Mouse (Mus musculus) limb, embryonic 12.5 days (tissue): ENCODE results near the gene Ldb2. TPM values are rescaled to one million over a fixed set of nuclear protein-coding genes. Genes with fewer than 3 reads are reported as not detected.

ENCODE experiments used
- ATAC-seq: fragments of 200-750 bp; cut with Nextera tagmentation; 2 replicates; pipeline ENCODE4 v1.8.0; 2017; ENCODE audit warnings: low read depth, moderate TSS enrichment; ENCODE audit not compliant: insufficient number of reproducible peaks, insufficient read depth, low FRiP score, low TSS enrichment
- H3K27ac ChIP-seq: fragments of 300-500 bp; sonication (generic); 2 replicates; pipeline ENCODE4 v1.5.1; 2016; ENCODE audit warnings: mild to moderate bottlenecking, moderate library complexity
- H3K27me3 ChIP-seq: fragments of 300-500 bp; sonication (generic); 2 replicates; pipeline ENCODE4 v1.6.1; 2016; ENCODE audit warnings: mild to moderate bottlenecking, moderate library complexity
- H3K36me3 ChIP-seq: fragments of 300-500 bp; sonication (generic); 2 replicates; pipeline ENCODE4 v1.6.1; 2016; ENCODE audit warnings: mild to moderate bottlenecking, moderate library complexity
- H3K4me1 ChIP-seq: fragments of 300-500 bp; sonication (generic); replicated peaks from 2 replicates; pipeline ENCODE4 v1.6.1; 2016
- H3K4me2 ChIP-seq: fragments of 300-500 bp; sonication (generic); 2 replicates; pipeline ENCODE4 v1.6.1; 2016; ENCODE audit warnings: mild to moderate bottlenecking, moderate library complexity
- H3K4me3 ChIP-seq: fragments of 300-500 bp; sonication (generic); replicated peaks from 2 replicates; pipeline ENCODE4 v1.5.1; 2016; ENCODE audit warnings: mild to moderate bottlenecking
- H3K9ac ChIP-seq: fragments of 300-500 bp; sonication (generic); replicated peaks from 2 replicates; pipeline ENCODE4 v1.6.1; 2016; ENCODE audit warnings: mild to moderate bottlenecking, moderate library complexity
- H3K9me3 ChIP-seq: fragments of 300-500 bp; sonication (generic); 2 replicates; pipeline ENCODE4 v1.6.1; 2016; ENCODE audit warnings: mild to moderate bottlenecking, moderate library complexity
- WGBS: fragments of 180-500 bp; shearing (Covaris S2); methylation state at CpG from one replicate; pipeline ENCODE4 v1.1.7; 2016; 5-methylcytosine and 5-hydroxymethylcytosine counted together
- polyA plus RNA-seq: library from polyadenylated mRNA; unstranded; fragments of >200 nt; fragmentation: Nextera tagmentation; extraction: Ambion mirVana; gene quantifications from 2 replicates; pipeline ENCODE4 v1.2.1, GENCODE M21; 2016

Gene Ldb2
- polyA plus RNA-seq, 1 experiment from 2014 or later, result 41.7 TPM

DNA sequence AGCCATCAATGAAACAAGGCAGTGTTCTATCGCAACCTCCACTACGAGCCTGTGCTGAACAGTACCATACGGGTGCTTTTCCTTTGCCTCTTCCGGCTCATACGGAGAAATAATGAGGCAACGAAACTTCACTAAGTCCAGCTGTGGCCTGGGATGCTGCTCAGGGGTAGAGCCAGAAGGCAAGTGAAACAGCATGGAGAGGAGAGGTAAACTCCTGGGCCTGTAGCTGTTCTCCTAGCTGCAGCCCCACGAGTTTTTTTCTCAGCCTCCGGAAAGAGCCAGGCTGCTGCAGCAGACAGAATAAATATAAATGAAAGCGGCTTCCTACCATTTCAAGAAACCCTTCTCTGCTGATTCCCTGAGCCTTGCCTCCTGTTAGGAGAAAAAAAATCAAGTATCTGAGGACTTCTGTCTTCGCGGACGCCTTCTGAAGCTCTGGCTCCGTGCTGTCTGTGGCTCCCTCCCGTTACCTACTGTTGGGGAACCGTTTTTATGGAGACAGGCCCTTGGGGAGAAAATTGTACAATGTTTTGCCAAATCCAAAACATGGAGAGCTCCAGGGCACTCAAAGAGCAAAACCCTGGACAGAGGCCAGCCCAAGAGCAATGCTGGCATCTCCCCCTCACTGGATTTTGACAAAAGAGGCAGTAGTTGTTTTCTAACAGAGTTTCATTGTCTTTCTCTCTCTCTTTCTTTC is 205.8 kb downstream of the Ldb2 start:
- H3K36me3 ChIP-seq, result no peaks in the 10 kb centered on the region
- 28% methylated on average over 15 of the region's 15 CpGs for WGBS
- peaks cover 24% of the 10 kb centered on the region for H3K4me1 ChIP-seq
- peak; percentile 63; the same call in 1 of the 2 replicates for ATAC-seq
- H3K4me2 ChIP-seq, result peak overlapping the region; percentile 20
- H3K9me3 ChIP-seq, result no peaks in the 10 kb centered on the region
- no peaks in the 10 kb centered on the region for H3K27me3 ChIP-seq
- H3K9ac ChIP-seq, result no peak overlapping the region
- peak overlapping the region; percentile 87 for H3K27ac ChIP-seq
- no peak overlapping the region for H3K4me3 ChIP-seq

DNA sequence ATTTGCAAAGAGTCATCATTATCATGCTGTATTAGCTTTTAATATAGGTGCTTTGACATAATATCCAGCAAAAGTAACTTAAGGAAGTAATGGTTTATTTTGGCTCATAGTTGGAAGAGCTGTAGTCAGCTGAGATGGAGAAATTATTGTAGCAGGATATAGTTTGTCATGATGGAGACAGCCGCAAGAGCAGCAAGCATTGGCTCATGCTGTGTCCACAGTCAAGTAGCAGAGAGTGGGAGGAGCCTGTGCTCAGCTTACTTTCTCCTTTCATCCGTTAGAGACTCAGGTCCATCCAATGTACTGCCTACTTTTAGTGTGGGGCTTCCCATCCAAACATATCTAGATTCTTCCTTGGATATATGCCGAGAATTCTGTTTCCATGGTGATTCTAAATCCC is 208.7 kb downstream of the Ldb2 start:
- Histone ChIP-seq H3K27ac (no peak overlapping the region), H3K36me3 (no peaks in the 10 kb centered on the region), H3K9me3 (no peaks in the 10 kb centered on the region), H3K4me3 (no peak overlapping the region), H3K27me3 (no peaks in the 10 kb centered on the region), H3K9ac (no peak overlapping the region), H3K4me1 (peaks cover 42% of the 10 kb centered on the region), H3K4me2 (no peak overlapping the region)
- ATAC-seq, result no peak
- 74% methylated on average over 3 of the region's 3 CpGs for WGBS

DNA sequence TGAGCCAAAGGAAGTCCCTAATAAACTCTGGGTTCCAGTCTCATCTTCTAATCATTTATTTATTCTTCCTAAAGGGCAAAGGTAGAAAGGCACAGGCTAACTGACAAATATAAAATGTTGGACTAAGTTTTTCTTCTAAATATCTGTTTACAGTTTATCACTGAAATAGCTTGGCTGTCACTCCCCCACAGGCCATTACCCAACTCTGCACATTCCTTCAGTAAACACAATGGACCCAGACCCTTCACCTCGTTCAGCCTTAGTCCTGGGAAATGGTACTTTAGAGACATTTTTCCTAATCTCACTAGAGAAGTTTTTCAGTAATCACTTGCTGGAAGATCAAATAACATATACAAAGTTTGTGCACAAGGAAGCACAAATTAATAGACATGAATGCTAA is 210.2 kb downstream of the Ldb2 start:
- no peaks in the 10 kb centered on the region for H3K36me3 ChIP-seq
- peaks cover 39% of the 10 kb centered on the region for H3K4me1 ChIP-seq
- no peaks in the 10 kb centered on the region for H3K27me3 ChIP-seq
- H3K9me3 ChIP-seq, result no peaks in the 10 kb centered on the region
- H3K9ac ChIP-seq, result no peak overlapping the region
- no peak for ATAC-seq
- WGBS, result 20% methylated on average over 1 of the region's 1 CpGs
- no peak overlapping the region for H3K27ac ChIP-seq
- no peak overlapping the region for H3K4me2 ChIP-seq
- no peak overlapping the region for H3K4me3 ChIP-seq

DNA sequence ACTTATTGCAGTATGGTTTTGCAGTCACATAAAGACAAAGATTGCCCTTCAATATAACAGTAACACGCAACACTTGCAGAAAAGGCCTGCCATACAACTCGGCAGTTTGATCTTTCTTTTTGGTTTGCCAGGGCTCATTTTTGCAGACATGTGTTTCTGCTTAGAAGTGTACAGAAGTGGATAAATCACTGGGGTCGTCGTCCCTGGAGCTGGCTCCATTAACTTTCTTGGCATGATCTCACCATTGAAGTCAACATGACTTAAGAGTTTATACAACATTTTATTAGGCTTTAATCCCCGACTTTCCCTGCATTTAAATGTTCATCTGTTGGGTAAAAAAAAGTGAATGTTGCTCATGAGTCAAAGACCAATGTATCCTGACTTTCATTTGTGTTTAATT is 212.9 kb downstream of the Ldb2 start:
- no peaks in the 10 kb centered on the region for H3K9me3 ChIP-seq
- H3K27ac ChIP-seq, result peak overlapping the region; percentile 56
- no peaks in the 10 kb centered on the region for H3K36me3 ChIP-seq
- H3K9ac ChIP-seq, result no peak overlapping the region
- no peak overlapping the region for H3K4me2 ChIP-seq
- H3K4me1 ChIP-seq, result peaks cover 27% of the 10 kb centered on the region
- H3K4me3 ChIP-seq, result no peak overlapping the region
- WGBS, result 14% methylated on average over 5 of the region's 5 CpGs
- no peaks in the 10 kb centered on the region for H3K27me3 ChIP-seq
- peak; percentile 64; the same call in 1 of the 2 replicates for ATAC-seq

DNA sequence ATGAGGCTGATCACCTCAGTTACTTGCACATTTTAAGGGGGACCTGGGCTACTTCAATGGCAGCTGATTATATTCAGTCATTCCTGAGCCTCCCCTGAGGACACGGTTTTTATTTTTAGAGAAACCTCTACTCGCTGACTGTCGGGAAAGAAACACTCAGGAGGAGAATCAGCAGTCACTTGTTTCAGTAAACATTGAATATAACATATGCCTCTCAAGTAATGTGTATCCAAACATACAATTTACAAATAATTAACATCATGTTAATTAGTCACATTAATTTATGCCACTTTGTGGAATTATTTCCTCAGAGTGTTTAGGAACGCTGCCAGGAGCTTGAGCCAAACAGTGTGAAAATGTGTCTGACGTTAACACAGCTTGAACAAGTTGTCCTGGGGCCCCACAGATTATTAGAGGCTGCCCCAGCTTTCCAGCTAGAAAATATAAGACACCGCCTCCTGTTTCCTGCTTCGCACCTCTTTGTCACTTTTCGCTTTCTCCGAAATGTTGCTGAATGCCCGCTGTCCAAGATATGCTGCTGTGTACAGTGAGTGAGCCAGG is 219.5 kb downstream of the Ldb2 start:
- no peaks in the 10 kb centered on the region for H3K9me3 ChIP-seq
- WGBS, result 46% methylated on average over 10 of the region's 10 CpGs
- H3K36me3 ChIP-seq, result no peaks in the 10 kb centered on the region
- H3K4me2 ChIP-seq, result no peak overlapping the region
- H3K27ac ChIP-seq, result 0 out of 2 replicates have a peak overlapping the region, but pooled peaks have one; percentile 19
- peaks cover 20% of the 10 kb centered on the region for H3K4me1 ChIP-seq
- ATAC-seq, result no peak
- H3K9ac ChIP-seq, result no peak overlapping the region
- H3K4me3 ChIP-seq, result no peak overlapping the region
- H3K27me3 ChIP-seq, result no peaks in the 10 kb centered on the region

DNA sequence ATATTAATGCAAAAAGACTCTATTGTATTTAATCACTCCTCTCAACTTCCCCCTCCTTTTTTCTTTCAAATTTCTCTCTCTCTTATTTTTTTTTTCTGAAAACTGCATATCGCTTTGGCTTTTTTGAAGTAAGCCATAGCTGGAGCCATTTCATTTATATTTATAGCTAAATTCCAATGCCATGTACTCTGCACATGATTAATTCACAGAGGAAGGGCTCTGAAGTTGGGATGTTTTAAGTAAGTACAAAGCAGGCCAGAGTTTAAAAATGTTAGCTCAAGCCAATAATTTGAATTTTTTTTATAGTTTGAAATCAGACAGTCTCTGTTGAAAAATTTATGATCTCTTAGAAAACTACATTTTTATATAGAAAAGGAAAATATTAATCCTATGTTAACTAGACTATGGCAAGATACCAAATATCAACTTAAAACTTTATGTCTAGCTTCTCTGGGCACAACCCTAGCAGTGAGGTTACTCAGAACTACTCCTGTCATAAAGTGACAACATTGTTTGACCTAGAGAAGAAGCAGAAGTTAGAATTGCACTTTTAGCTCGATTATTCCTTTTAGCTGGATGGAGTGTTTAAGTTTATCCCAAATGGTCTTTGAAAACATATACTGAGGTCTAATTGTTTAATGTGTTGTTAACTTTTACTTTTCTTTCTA is 222.7 kb downstream of the Ldb2 start:
- H3K4me3 ChIP-seq, result no peak overlapping the region
- WGBS, result 63% methylated on average over 2 of the region's 2 CpGs
- H3K4me1 ChIP-seq, result peaks cover 14% of the 10 kb centered on the region
- no peak overlapping the region for H3K9ac ChIP-seq
- H3K9me3 ChIP-seq, result no peaks in the 10 kb centered on the region
- H3K27ac ChIP-seq, result no peak overlapping the region
- H3K36me3 ChIP-seq, result no peaks in the 10 kb centered on the region
- no peak for ATAC-seq
- H3K4me2 ChIP-seq, result no peak overlapping the region
- H3K27me3 ChIP-seq, result no peaks in the 10 kb centered on the region

DNA sequence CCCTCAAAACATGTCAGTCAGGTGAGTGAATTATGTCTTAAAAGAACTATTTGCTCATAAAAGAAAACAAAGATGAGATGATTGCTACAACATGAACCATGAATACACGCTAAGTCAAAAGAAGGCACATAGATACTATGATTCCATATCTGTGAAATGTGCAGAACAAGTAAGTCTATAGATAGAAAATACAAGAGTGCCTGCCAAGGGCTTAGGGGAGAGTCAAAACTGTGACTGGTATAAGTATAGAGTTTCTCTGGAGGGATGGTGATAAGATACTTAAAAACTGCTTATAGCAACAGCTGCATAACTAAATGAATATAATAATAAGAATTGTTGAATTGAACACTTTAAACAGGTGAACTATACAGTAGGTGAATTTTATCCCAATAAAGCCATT is 224.8 kb downstream of the Ldb2 start:
- no peak for ATAC-seq
- H3K9ac ChIP-seq, result no peak overlapping the region
- no peaks in the 10 kb centered on the region for H3K27me3 ChIP-seq
- H3K36me3 ChIP-seq, result no peaks in the 10 kb centered on the region
- no peaks in the 10 kb centered on the region for H3K9me3 ChIP-seq
- no peak overlapping the region for H3K4me3 ChIP-seq
- no peak overlapping the region for H3K27ac ChIP-seq
- WGBS, result 95% methylated on average over 1 of the region's 1 CpGs
- H3K4me1 ChIP-seq, result peaks cover 3% of the 10 kb centered on the region
- no peak overlapping the region for H3K4me2 ChIP-seq

DNA sequence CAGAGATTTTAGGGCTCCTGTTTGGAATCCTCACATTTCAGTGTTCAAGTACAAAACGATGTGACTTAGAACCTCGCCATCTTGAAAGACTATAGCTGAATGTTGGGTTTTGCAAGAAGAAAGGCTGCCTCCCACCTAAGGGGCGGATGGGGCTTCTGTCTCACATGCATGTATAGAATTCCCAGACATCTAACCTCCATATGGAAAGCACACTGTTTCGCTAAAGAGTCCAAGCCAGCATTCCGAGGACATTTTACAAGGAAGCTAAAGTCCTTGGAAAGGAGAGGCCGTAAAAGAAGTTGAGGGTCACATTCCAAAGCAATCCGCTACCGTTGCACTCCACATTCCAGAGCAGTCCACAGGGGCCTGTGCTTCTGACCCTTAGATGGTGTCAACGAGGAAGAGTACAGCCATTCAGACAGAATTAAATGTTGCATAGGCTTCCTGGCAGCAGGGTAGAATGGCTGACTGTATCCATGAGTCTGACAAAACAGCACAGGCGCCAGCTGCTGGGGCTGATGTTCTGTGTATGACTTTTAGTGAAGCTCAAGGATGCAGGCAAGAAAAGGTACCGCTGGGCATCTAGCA is 245.6 kb downstream of the Ldb2 start:
- Histone ChIP-seq H3K27me3 (no peaks in the 10 kb centered on the region), H3K27ac (peak overlapping the region; percentile 20; the same call in 1 of the 2 replicates)
- ATAC-seq, result peak; percentile 75

DNA sequence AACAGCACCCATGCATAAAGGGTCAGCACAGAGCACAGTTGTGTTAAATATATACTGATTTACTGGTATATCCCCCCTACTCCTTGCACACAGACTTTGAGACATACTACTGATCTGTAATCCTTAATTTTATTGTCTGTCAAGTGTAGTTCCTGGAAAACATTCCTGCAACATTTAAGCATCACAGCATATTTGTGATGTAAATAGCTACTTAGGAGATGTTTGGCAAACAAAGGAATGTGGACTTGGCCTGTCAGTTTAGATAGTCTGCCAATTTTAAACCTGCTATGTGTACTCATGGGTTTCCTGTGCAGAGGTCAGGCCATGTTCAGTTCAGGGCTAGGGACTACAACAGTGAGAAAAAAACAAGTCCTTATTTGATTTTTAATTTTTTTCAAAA is 246.3 kb downstream of the Ldb2 start:
- no peak overlapping the region for H3K4me2 ChIP-seq
- H3K27ac ChIP-seq, result no peak overlapping the region
- no peaks in the 10 kb centered on the region for H3K9me3 ChIP-seq
- ATAC-seq, result no peak
- no peaks in the 10 kb centered on the region for H3K36me3 ChIP-seq
- no peak overlapping the region for H3K4me3 ChIP-seq
- H3K4me1 ChIP-seq, result peaks cover 18% of the 10 kb centered on the region
- no peaks in the 10 kb centered on the region for H3K27me3 ChIP-seq
- H3K9ac ChIP-seq, result no peak overlapping the region

More for the DNA sequence above, 245.6 kb downstream of the Ldb2 start:
- no peaks in the 10 kb centered on the region for H3K9me3 ChIP-seq
- peaks cover 18% of the 10 kb centered on the region for H3K4me1 ChIP-seq
- H3K36me3 ChIP-seq, result no peaks in the 10 kb centered on the region
- no peak overlapping the region for H3K9ac ChIP-seq
- H3K4me2 ChIP-seq, result no peak overlapping the region
- WGBS, result 46% methylated on average over 11 of the region's 11 CpGs
- H3K4me3 ChIP-seq, result no peak overlapping the region

DNA sequence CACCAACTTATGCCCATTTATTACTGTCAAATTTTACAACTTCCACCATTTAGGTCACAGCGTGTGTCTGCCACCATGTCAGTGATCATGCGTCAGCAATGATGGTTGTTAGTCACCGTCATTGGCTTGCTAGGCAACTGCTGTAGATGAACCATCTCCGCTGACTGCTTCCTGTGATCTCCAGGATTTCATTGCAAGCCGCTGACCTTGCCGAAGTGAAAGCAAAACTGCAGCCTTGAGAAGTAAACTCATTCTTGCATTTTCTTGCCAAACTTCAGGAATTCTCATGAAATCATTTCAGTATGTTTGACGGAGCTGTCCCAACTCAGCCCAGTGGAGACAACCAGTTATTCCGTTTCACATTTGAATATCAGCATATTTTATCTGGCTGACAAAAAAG is 247.4 kb downstream of the Ldb2 start:
- Histone ChIP-seq H3K4me1 (peaks cover 18% of the 10 kb centered on the region), H3K4me2 (no peak overlapping the region), H3K27me3 (no peaks in the 10 kb centered on the region), H3K27ac (no peak overlapping the region), H3K9ac (no peak overlapping the region), H3K4me3 (no peak overlapping the region), H3K36me3 (no peaks in the 10 kb centered on the region), H3K9me3 (no peaks in the 10 kb centered on the region)
- no peak for ATAC-seq
- WGBS, result 76% methylated on average over 8 of the region's 8 CpGs

DNA sequence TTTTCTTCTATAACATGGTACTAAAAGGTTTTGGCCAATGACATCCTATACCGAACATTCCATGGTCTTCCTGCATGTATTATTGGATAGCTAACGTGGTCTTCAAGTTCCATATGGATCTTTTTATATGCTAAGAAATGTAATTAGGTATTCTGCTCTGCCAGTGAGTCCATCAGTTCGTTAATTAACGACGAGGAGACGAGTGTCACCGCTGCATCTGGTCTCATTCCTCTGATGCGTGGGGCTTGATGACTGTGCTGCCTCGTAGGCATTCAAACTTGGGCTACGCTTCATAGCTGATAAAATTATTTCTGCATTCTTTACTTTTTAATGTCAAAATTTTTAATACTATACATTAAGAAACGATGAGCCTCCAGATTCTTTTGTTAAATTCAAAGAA is 251.0 kb downstream of the Ldb2 start:
- no peaks in the 10 kb centered on the region for H3K36me3 ChIP-seq
- H3K4me2 ChIP-seq, result no peak overlapping the region
- H3K27ac ChIP-seq, result no peak overlapping the region
- no peaks in the 10 kb centered on the region for H3K4me1 ChIP-seq
- no peak for ATAC-seq
- no peaks in the 10 kb centered on the region for H3K9me3 ChIP-seq
- WGBS, result 83% methylated on average over 11 of the region's 11 CpGs
- H3K9ac ChIP-seq, result no peak overlapping the region
- H3K27me3 ChIP-seq, result no peaks in the 10 kb centered on the region
- no peak overlapping the region for H3K4me3 ChIP-seq
